Mouse (Mus musculus) thymus, postnatal 10 days (tissue): Measurements from ENCODE around the gene Tmem9b.

Experiments
- DNase-seq, 2 experiments: peaks; one replicate each; pipeline ENCODE4 v3.0.0; 2021; ENCODE audit warnings: low spot score in 2 of 2

Gene Tmem9b

DNA sequence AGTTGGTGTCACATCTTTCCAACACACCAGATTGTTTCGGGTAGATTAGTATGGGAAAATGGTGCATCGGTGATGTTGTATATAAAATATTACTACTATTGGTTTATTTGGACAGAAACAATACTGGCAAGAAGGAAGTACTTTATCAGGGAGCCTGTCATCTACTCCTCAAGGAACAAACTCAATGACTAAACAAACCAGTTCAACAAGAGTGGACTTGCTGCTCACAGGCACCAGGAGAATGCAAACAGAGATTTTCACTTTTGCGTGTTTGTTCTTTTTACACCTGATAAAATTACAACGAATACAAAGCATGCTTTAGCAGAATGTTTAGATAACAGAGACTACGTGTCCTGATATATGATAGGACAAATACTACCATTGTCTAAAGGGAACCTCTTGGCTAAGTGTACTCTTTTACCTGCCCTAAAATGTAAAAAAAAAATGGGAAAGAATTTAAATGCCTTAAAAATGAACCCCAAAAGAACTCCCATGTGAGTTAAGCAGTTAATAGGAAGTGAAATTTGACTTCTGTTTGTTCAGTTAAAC, 12.8 kb downstream of the Tmem9b start:
- no peak for DNase-seq

DNA sequence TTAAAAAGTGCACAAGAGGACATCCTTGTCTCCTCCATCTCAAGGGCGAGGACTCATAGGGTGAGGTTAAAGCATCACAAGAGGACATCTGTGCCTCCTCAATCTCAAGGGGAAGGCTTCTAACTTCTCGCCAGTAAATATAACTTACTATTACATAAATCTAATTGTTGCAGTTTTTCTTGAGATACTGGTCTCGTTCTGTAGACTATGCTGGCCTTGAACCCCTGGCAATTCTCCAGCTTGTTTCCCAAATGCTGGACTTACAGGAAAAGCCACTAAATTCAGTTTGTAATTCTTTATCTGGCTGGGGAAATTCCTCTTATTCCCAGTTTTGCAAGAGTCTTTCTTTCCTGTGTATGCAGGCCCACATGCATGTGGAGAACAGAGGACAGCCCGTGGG, 17.9 kb downstream of the Tmem9b start:
- no peak for DNase-seq

DNA sequence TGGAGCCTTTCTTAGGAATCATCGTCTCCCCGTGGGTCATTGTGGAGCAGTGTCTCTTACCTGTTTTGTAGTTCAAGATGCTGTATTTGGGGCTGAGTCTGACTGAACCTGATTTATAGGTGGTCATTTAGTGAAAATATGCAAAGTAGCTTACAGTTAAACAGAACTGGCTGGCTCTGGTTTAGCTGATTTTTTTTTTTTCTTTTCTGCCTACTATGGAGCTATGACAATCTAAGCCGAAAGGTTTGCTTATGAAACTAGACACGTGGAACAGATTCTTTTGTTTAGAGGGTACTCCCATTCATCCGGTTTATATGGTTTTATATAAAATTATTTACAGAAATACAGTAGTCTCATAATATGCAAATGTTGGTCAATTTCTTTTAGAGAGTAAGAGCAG, 21.0 kb downstream of the Tmem9b start, which contains the start of gene Ascl3:
Ascl3 (minus strand) TSS at position 101 of the 400 bp plus-strand sequence.
- no peak for DNase-seq

DNA sequence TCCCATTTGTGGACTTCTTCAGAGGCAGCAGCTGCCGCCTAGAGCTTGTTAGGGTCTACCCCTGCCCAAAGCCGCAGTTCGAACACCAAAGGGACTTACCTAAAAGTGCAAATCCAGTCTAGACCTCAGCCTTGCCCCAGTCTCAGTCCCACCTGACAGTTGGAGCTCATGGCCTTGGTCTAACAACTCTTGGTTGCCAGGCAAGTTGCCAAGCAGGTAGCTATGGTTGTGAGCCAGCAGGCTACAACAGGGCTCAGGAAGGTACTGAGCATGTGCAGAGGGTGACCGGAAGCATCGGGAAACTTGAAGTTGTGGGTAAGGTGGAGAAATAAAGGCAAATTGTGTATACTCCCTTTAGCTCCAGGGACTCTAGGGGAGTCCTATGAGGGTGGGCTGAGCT, 29.0 kb downstream of the Tmem9b start, which contains the start of gene BC051019:
BC051019 (minus strand) TSS at position 154 of the 400 bp plus-strand sequence.
- DNase-seq: no peak

DNA sequence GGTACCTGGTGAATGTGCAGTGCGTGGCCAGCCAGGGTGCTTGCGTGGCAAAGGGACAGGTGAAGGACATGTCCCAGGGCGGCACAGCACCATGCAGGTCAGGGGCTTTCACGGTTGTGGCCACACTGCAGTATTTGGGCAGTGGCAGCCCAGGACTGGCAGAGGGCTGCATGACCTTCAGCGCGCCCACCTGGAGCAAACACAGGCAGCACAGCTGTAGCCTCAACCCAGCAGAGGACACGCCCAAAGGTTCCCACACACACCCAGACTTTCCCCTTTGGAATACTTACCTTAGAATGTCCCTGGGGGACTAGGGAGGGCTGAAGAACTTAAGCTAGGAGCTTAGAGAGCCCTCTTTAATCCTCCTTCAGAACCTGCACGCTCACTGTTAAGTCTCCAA, 29.6 kb downstream of the Tmem9b start:
- DNase-seq: no peak

DNA sequence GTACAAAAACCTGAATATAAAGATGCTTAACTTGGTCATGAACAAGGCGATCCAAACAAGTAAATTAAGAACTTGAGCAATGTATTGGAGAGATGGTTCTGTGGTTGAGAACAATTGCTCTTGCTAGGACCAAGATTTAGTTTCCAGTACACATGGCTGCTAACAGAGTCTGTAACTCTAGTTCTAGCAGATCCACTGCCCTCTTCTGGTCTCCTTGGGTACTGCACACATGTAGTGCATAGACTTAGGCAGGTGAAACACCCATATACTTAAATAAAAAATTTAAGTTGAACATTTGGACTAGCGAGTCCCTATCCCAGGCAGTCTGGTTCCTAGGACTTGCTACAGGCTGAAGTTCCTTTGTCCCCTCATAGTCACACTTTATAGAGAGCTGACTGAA, 30.1 kb downstream of the Tmem9b start:
- DNase-seq: no peak

DNA sequence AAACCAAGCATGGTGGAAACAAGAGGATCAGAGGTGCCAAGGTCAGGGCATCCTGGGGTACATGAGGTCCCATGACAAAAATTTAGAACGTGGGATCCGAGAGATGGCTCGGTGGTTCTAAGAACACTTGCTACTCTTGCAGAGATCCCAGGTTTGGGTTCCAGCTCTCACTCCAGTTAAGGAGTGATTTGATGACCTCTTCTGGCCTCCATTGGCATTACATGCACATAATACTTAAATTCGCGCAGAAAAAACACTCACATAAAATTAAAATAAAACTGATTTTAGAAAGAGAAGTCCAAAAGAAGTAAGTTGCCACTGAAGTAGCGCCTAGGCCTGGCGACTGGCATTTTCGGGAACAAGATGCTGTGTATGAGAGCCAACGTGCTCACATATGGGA, 33.4 kb downstream of the Tmem9b start:
- no peak for DNase-seq

DNA sequence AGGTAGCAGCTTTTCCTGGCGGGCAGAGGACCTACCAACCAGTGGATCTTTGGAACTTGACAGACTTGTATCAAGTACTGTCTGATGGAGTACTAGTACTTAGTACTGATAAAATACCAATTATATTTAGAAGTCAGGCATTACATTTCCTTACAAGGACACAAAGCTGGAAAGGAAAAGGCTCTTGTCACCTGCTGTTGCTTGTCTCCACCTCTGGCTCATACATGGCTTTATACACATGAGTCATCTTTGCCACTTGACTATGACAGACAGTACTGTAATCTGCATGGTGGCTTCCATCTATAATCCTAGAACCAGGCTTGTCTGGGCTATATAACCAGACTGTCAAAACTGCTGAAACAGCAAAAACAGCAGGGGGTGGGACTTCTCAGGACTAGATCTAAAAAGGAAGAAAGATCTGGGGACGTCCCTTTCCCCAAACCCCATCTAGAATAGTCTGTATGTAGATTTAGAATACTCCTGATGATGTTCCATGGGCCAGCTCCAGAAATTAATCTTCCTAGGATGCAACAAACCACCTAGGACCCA, 39.2 kb downstream of the Tmem9b start:
- DNase-seq: no peak

DNA sequence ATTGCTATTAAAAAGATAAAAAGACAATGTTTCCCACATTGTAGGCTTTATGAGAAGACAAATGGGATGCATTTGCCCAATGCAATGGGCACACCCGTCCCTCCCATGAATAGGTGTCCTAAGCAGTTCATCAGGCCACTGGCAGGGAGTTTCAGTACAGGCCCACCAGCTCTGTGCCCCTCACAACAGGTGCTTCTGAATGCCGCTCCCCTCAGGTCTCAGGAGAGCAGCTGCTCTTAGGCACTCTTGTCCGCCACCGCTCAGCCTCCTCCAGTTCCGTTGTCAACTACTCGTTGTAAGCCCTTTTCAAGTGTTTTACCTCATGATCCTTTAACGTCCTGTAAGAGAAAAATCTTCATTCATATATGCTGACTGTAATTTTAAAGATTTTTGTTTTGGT, 40.5 kb downstream of the Tmem9b start:
- no peak for DNase-seq

DNA sequence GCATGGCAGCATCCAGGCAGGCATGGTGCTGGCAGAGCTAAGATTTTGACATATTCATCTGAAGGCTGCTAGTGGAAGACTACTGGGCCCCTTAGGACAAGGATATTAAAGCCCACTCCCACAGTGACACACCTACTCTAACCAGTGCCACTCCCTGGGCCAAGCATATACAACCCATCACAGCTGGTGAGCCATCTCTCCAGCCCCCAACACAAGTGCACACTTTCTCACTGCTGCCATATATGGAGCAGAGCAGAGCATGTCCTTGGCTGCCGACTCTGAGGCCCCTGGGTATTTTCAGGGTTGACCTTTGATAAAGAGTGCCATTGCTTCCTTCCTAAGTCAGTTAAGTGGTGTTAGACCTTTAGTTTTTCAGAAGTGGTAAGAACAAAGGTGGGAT, 42.6 kb downstream of the Tmem9b start:
- DNase-seq: no peak

DNA sequence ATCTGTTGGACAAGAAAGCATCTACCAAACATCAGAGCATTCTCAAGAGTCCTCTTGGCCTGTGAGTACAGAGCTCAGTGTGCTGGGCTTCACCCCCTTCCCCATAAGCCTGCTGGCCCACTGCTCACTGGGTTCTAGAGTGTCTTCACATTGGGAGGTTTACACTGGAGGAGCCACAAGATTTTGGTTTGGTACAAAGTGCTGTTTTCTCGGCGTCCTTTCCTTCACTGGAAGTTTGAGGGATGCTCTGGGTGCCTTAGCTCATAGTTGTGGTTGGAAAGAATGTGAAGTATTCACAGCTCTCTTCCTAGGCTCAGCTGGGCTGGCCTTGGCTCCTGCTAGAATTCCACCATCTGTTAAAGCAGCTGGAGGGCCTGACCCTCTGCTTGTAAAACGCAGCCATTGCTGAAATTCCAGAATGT, 43.7 kb downstream of the Tmem9b start:
- DNase-seq: no peak

DNA sequence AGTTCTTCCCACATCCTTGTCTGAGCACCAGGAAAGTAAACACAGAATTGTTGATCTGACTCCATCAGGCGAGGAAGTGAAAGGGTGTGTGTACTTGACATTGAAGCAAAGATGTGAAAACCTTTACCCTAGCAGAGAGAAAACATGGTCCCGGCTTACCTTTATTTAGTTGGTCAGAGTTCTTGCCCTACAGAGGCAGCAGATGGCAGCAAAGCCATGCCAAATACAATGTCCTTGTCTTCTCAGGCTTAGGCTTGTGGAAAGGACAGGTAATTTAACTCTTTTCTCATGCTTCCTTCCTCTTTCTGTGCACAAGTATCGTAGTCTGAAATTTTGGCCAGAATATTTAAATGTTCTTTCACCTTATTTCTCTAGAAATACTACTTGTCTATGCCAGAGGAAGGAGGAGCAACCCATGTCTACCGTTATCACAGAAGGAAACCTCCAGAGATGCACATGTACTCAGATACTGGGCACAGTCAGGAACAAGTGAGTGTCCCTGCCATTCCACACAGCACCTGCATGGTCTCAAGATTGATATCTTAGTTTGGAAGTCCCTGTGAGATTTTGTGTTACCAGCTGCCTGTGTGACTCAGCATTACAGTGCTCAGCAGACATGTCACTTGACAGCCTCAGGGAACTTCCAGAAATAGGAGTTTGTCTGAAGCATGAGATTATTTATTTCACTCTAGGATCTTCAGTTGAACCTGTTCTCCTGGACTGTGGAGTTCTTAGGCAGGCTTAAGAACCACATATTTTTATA, 45.5 kb downstream of the Tmem9b start:
- DNase-seq: peak in 1 of 2 experiments; percentile 32

DNA sequence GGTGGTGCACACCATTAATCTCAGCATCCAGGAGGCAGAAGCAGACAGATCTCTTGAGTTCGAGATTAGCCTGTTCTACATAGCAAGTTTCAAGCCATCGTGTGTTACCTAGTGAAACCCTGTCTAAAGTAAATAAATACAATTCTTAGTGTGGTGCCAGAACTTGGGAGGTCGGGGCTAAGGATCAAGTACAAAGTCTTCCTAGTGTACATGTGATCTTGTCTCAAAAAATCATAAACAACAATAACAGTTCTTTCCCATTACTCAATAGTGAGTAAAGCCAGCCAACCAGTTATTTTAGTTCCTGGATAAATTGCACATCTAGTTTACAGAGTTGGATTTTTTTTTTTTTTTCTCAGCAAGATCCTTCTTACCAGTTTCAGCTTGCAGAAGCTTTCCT, 48.2 kb downstream of the Tmem9b start:
- DNase-seq: no peak

DNA sequence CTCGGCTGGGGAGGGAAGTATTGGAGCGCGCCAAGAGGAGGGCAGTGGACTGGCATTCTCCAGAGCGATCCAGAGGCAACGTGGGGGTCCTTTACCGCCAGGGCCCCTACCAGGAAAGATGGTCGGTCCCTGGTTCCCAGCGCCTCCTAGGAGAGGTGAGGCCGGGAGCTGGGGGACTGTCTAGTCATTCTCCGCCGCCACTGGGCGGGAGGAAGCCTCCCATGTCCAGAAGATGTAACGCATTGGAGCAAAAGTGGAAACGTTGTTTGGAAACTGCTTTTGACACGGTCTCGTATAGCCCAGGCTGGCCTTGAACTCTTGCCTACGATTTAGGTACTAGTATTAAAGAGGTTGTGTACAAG, 48.7 kb downstream of the Tmem9b start:
- peak in 1 of 2 experiments; percentile 11 for DNase-seq

DNA sequence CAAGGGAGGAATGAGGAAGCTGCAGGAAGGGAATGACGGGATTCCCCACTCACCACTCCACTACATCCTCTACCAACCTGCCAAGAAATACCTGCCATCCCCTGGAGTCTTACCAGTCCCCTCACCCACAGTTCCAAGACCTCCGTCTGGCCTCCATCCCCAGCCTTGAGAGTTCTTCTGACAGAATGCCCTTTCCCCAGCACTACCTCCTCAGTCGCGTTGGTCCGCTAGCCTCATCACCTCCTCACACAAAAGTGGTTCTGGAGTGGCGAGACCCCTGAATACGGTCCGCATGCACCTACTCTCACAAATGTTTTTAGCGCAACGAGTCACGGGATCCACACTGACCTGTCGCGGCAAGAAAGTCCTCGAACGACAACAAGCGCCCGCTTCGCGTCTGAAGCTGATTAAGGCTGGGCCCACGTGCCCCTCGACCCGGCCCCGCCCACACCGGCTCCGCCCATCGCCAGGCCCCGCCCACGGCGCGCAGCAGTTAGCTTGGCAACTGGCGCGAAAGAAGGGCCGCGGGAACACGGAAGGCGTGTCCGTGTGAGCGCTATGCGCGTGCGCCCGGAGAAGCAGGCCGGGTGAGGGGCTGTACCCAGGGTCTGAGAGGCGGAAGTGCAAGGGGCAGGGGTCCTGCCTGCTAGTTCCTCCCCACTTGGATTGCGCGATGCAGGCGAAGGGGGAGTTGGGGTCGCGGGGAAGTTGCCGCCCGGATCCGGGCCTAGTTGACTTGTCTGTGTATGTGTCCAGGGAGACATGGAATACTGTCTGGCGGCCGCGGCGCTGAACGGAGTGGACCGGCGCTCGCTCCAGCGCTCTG, 49.3 kb downstream of the Tmem9b start, which contains the start of the genes St5 and Akip1:
St5 (minus strand) TSS at position 416 of the 826 bp plus-strand sequence.
Akip1 (plus strand) TSS at position 501 of the 826 bp plus-strand sequence.
- peak; percentile 95 to 97 for DNase-seq

DNA sequence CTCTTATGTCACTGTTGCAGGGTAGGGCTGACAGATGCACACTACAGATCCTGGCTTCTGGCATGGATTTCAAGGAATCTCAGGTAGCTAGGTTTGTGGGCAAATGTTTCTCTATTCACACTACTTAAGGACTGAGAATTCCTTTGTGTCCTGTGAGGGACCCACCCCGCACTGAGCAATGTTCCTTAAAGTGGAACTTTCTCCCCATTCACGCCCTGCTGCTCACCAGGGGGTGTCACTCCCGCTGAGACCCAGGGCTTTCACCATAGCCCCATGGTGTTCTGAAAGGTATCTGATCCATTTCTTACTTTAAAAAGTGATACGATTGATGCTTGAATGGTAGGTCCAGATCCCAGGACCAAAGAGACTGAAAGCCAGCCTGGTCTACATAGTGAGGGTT, 50.0 kb downstream of the Tmem9b start:
- no peak for DNase-seq

DNA sequence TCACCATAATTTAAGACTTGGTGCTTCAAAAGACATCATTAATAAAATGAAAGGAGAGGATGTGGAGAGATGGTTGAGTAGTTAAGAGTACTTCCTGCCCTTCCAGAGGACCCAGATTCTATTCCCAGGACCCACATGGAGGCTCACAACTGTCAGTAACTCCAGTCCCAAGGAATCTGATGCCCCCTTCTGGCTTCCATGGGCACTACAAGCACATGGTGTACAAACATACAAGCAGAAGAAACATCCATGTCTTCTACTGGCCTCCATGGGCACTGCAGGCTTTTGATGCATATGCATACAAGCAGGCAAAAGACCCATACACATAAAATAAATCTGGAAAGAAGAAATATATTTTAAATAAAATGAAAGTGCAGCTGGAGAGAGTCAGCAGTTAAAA, 52.5 kb downstream of the Tmem9b start:
- DNase-seq: no peak

DNA sequence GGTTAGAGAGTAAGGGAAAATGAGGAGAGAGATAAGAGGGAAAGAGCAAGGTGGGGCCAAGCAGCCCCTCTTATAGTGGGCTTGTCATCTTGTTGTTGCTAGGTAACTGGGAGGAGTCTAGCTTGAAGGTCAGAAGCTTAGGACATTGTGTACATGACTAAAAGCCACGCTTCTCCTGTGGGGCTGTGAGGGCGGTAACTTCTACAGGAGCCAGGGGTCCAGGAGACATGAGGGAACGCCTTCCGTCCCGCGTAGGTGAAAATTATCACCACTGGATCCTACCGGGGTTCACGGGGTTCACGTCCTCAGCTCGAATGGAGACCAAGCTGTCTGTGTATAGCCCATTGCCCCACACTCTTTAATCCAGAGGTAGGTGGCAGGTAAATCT, 57.3 kb downstream of the Tmem9b start:
- no peak for DNase-seq

DNA sequence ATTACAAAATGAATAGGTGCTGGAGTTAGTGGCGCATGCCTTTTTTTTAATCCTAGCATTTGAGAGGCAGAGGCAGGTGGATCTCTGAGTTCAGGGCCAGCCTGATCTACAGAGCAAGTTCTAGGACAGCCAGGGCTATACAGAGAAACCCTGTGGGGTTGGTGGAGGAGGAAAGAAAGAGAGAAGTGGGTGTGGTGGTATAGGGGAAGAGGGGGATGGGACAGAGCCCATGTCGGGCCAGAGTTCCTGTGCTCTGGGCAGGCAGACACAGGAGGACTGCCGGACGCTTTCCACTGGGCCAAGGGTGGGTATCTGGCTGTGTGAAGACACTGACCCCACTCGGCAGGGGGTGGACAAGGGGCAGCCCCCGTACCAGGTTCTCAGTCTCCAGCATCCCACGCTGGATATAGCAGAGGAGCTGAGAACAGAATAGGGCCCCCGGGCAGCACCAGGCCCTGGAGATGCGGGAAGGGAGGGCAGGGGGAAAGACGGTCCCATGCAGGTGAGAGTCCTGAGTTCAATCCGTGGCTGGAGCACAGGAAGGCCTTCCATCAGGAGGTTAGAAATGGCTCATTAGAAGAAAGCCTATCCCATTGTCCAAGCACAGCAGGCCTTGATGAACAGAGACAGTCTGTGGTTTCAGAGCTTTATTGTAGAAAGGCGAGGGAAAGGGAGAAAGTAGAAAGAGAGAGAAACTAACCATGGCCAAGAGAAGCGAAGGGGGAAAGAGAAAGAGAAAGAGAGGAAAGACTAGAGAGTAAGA, 57.9 kb downstream of the Tmem9b start:
- no peak for DNase-seq

DNA sequence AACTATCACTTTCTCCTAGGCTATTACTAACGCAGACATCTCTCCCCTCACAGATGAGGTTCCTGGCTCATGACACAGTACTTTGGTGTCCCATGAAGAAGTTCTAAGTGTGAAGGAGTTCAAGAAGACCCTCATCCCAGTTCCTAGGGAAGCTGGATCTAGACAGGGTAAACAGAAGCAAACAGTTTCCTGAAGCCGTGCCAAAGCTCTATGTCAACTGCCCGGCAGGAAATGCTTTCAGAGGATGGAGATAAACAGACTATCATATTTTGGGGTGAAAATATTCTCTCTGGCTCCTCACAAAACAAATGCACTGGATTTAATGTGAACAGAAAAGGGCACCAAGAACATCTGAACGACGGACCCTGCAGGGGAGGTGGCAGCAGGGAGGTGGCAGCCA, 61.7 kb downstream of the Tmem9b start:
- no peak for DNase-seq

DNA sequence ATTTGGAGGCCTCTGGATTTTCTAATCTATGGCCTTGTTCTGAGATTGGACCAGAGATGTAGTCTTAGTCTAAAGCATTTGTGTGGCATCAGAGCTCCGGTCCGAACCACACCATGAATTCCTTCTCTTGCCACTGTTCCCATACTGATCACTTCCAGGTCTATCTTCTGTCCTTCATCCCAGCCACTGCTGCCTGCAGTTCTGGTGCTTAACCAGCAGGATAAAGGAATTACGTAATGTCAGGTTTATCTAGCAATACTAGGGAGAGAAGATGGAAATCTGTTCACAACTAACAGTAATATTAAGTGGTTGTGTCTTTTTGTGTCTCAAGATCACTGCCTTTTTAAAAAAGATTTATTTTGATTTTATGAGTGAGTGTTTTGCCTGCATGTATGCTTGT, 62.6 kb downstream of the Tmem9b start:
- no peak for DNase-seq
